Mouse (Mus musculus): Measurements from ENCODE around the gene Hoxa6.

GRCm38 (mm10) chr6:52252775-52253376 lies 44.4 kb upstream of the Hoxa6 start:
- TF ChIP-seq POLR2A (IDR thresholded peaks at IDR 0.05; ENCODE audit: low read depth, low read length) (no peak), CTCF (IDR thresholded peaks at IDR 0.05; ENCODE audit: extremely low read depth, insufficient read length, insufficient replicate concordance, low read depth, low read length) (no peak)
